28 mouse cellular contexts compared by ENCODE assay signal in genomic region chr9:55055386-55055930, GRCm38 (mm10). TPM values are rescaled to one million over a fixed set of nuclear protein-coding genes. Genes with fewer than 3 reads are reported as not detected.
DNase-seq lines count a peak whose midpoint lies in the region; ATAC-seq and TF ChIP-seq lines count a peak whose summit lies in the region.
"Had no signal": no experiment of that assay in that cellular context is flagged by ENCODE, and none has a peak within 500 bp of the region (broad histone marks: within the 10 kb centered on the region; RNA-seq: fewer than 3 reads in every experiment).

No protein-coding gene starts in this region.

- no peak overlapping the region for H3K27ac ChIP-seq in CH12.LX (ENCODE audit: insufficient read depth, low read depth)
- H3K27ac ChIP-seq in liver, postnatal 0 days (ENCODE audit: low read depth) = no peak overlapping the region
- H3K27ac ChIP-seq: forebrain, embryonic 10.5 days; forebrain, embryonic 13.5 days; heart, adult 2 months; heart, embryonic 10.5 days; heart, embryonic 13.5 days; hindbrain, embryonic 14.5 days; hindbrain, postnatal 0 days had no signal

- no peak for TF ChIP-seq POLR2A in CH12.LX (IDR thresholded peaks at IDR 0.05; ENCODE audit: low read depth, low read length)

- peak; percentile 65 for DNase-seq in left cerebral cortex, postnatal 4 days
- DNase-seq in left cerebral cortex, adult 9 months (ENCODE audit: low spot score in 2 of 2) = no peak
- DNase-seq in CH12.LX (ENCODE audit: extremely low read depth) = no peak
- peak; percentile 52 for DNase-seq in MN1 (ENCODE audit: low spot score)
- DNase-seq in liver, postnatal 0 days = peak; percentile 25
- DNase-seq in testis, postnatal 14 days (ENCODE audit: low spot score) = no peak
- DNase-seq: adrenal gland, adult 2 months; adrenal gland, postnatal 14 days; cerebellum, adult 11 months; cerebellum, adult 2 months; forebrain, postnatal 0 days; gastrocnemius, postnatal 10 days; gastrocnemius, postnatal 36 days; heart, adult 2 months; heart, postnatal 14 days; heart, postnatal 4 days had no signal

- no peaks in the 10 kb centered on the region for H3K79me2 ChIP-seq in CH12.LX (replicated peaks; ENCODE audit: control insufficient read depth, extremely low read depth, insufficient read depth, poor library complexity, severe bottlenecking)

- H3K4me1 ChIP-seq in CH12.LX (ENCODE audit: control insufficient read depth in 1 of 2, insufficient read depth in 2 of 2) = peaks cover 0 to 7% of the 10 kb centered on the region in 2 experiments; a peak in 2 of 4 replicates
- no peaks in the 10 kb centered on the region for H3K4me1 ChIP-seq in liver, postnatal 0 days (ENCODE audit: insufficient read depth)
- H3K4me1 ChIP-seq: forebrain, embryonic 13.5 days; heart, embryonic 10.5 days; heart, embryonic 13.5 days had no signal

- in situ Hi-C loops in CH12.LX (cut with MboI; ENCODE audit: low pct_ligation_motif_present, low pct_unique_long_range_greater_than_20kb, low sequenced_read_pairs) = no loop called here

- dilution Hi-C loops in CH12.LX (cut with MboI; ENCODE audit: extremely low pct_ligation_motif_present, extremely low pct_unique_long_range_greater_than_20kb, low sequenced_read_pairs) = no loop called here

- no peak for TF ChIP-seq RAD21 in CH12.LX (IDR thresholded peaks at IDR 0.05; ENCODE audit: low read depth, low read length)

- H3K4me2 ChIP-seq in CH12.LX (ENCODE audit: insufficient read depth, low read depth, poor library complexity, severe bottlenecking) = no peak overlapping the region
- no peak overlapping the region for H3K4me2 ChIP-seq in liver, postnatal 0 days (ENCODE audit: low read depth, low read length)
- H3K4me2 ChIP-seq: forebrain, embryonic 13.5 days; heart, embryonic 13.5 days; hindbrain, embryonic 14.5 days had no signal

- no peak for TF ChIP-seq CTCF in CH12.LX (conservative IDR thresholded peaks at IDR 0.05 in 1 of 2, IDR thresholded peaks at IDR 0.05 in 1 of 2; ENCODE audit: low read depth in 2 of 2, low read length in 2 of 2)
- no peak for TF ChIP-seq CTCF in liver, postnatal 0 days (IDR thresholded peaks at IDR 0.05; ENCODE audit: low read depth)

- no peak overlapping the region for H3K4me3 ChIP-seq in CH12.LX (replicated peaks in 1 of 3; ENCODE audit: low read depth in 2 of 3, low read length in 2 of 3, poor library complexity in 1 of 3)
- H3K4me3 ChIP-seq in liver, postnatal 0 days (ENCODE audit: low read depth, low read length) = no peak overlapping the region
- H3K4me3 ChIP-seq: forebrain, embryonic 10.5 days; forebrain, embryonic 13.5 days; heart, adult 2 months; heart, embryonic 10.5 days; heart, embryonic 13.5 days had no signal

- no peak overlapping the region for H3K9ac ChIP-seq in CH12.LX (ENCODE audit: insufficient read depth, low read depth)
- H3K9ac ChIP-seq in liver, postnatal 0 days (replicated peaks) = no peak overlapping the region
- H3K9ac ChIP-seq: forebrain, embryonic 13.5 days; forebrain, postnatal 0 days; heart, embryonic 13.5 days; hindbrain, embryonic 14.5 days had no signal

- H3K36me3 ChIP-seq in CH12.LX (replicated peaks in 1 of 2; ENCODE audit: control insufficient read depth in 1 of 2, insufficient read depth in 1 of 2, low read length in 1 of 2) = no peaks in the 10 kb centered on the region
- no peaks in the 10 kb centered on the region for H3K36me3 ChIP-seq in liver, postnatal 0 days (replicated peaks; ENCODE audit: insufficient read depth, low read length)
- H3K36me3 ChIP-seq: forebrain, embryonic 10.5 days; heart, embryonic 10.5 days; heart, embryonic 13.5 days had no signal

- intact Hi-C loops in left cerebral cortex, postnatal 4 days (cut with DNase I) = no loop called here

- peak; percentile 29; the same call in 1 of the 2 replicates for ATAC-seq in liver, postnatal 0 days
- ATAC-seq: CD4-positive, CD25-positive, alpha-beta regulatory T cell, adult 4 months; forebrain, embryonic 13.5 days; forebrain, postnatal 0 days; hindbrain, postnatal 0 days; inflammation-experienced regulatory T-cells, adult 6 months; Patski had no signal

- no peaks in the 10 kb centered on the region for H3K27me3 ChIP-seq in CH12.LX (replicated peaks)
- no peaks in the 10 kb centered on the region for H3K27me3 ChIP-seq in liver, postnatal 0 days (ENCODE audit: insufficient read depth, low read length)
- H3K27me3 ChIP-seq: forebrain, embryonic 13.5 days; Patski had no signal

- WGBS in liver, postnatal 0 days (ENCODE audit: insufficient replicate concordance) = 63% methylated on average over 2 of the region's 2 CpGs

- no peak for TF ChIP-seq EP300 in CH12.LX (IDR thresholded peaks at IDR 0.05; ENCODE audit: low read length)
- no peak for TF ChIP-seq EP300 in liver, postnatal 0 days (IDR thresholded peaks at IDR 0.05; ENCODE audit: low read depth)

- no peaks in the 10 kb centered on the region for H3K9me3 ChIP-seq in CH12.LX (replicated peaks; ENCODE audit: low read length)
- no peaks in the 10 kb centered on the region for H3K9me3 ChIP-seq in liver, postnatal 0 days (ENCODE audit: low read length)
- H3K9me3 ChIP-seq: forebrain, embryonic 10.5 days; forebrain, embryonic 13.5 days; heart, embryonic 10.5 days; heart, embryonic 13.5 days had no signal

TF ChIP-seq in CH12.LX, 34 proteins besides CTCF, POLR2A, EP300 and RAD21:
- TF ChIP-seq CHD1 (IDR thresholded peaks at IDR 0.05; ENCODE audit: low read depth, low read length) = no peak
- no peak for TF ChIP-seq JUN (IDR thresholded peaks at IDR 0.05; ENCODE audit: insufficient read depth, low read depth, low read length)
- TF ChIP-seq TBP (conservative IDR thresholded peaks at IDR 0.05; ENCODE audit: low read depth, low read length) = no peak
- TF ChIP-seq BHLHE40 (IDR thresholded peaks at IDR 0.05; ENCODE audit: low read depth, low read length) = no peak
- peak; percentile 44 for TF ChIP-seq ZNF384 (IDR thresholded peaks at IDR 0.05; ENCODE audit: low read depth, low read length)

RNA-seq across cellular contexts. Expression of gene Chrnb4, which starts 6.9 kb away (rescaled TPM):
- total RNA-seq in left cerebral cortex, postnatal 4 days (2021) = under 1 TPM in 1 of 2 experiments, not detected in 1; 0.08 TPM
- total RNA-seq in CH12.LX (2012; rRNA removed) = 0.13 and 0.17 TPM in 2 replicates
- total RNA-seq in CH12.LX (2014; rRNA removed) = not detected in 2 replicates
- polyA plus RNA-seq in CH12.LX (2012; ENCODE audit: insufficient read length, low read depth) = 0.08 and 0.23 TPM in 2 replicates
- polyA plus RNA-seq in liver, postnatal 0 days (2015; fragmentation: Nextera tagmentation; extraction: Ambion mirVana) = not detected in 2 replicates
- total RNA-seq: granulocyte monocyte progenitor cell, adult 5-6 weeks; heart, postnatal 14 days had no signal
- polyA plus RNA-seq: CD4-positive, CD25-positive, alpha-beta regulatory T cell, adult 4 months; inflammation-experienced regulatory T-cells, adult 6 months had no signal

RNA-seq across cellular contexts. Expression of gene Chrna3, which starts 29.1 kb away (rescaled TPM):
- 1 to 10 TPM; 3.4 to 3.9 TPM for total RNA-seq in left cerebral cortex, postnatal 4 days (2021)
- not detected in 2 replicates for total RNA-seq in CH12.LX (2012; rRNA removed)
- not detected in 2 replicates for total RNA-seq in CH12.LX (2014; rRNA removed)
- not detected in 2 replicates for polyA plus RNA-seq in CH12.LX (2012; ENCODE audit: insufficient read length, low read depth)
- not detected in 2 replicates for polyA plus RNA-seq in liver, postnatal 0 days (2015; fragmentation: Nextera tagmentation; extraction: Ambion mirVana)
- total RNA-seq: gastrocnemius, adult 18-20 months; gastrocnemius, postnatal 36 days; granulocyte monocyte progenitor cell, adult 5-6 weeks had no signal
- polyA plus RNA-seq: C2C12; CD4-positive, CD25-positive, alpha-beta regulatory T cell, adult 4 months had no signal

Comparison
In these comparisons a context has a peak if more than half of its experiments do, and no peak if none do; other contexts are left out.
1. DNase-seq: peak in left cerebral cortex, postnatal 4 days (single experiment), MN1 (single experiment) and liver, postnatal 0 days (single experiment); none in left cerebral cortex, adult 9 months (0 of 2), CH12.LX (single experiment) and testis, postnatal 14 days (single experiment).
2. RNA of gene Chrna3, which starts 29.1 kb away (total RNA-seq): 3.4 to 3.9 TPM in left cerebral cortex, postnatal 4 days; not detected in CH12.LX; every median in the first group is over 4 times any median in the second.